Comparison of ENCODE assay signal across 15 mouse cellular contexts in the genomic region with DNA sequence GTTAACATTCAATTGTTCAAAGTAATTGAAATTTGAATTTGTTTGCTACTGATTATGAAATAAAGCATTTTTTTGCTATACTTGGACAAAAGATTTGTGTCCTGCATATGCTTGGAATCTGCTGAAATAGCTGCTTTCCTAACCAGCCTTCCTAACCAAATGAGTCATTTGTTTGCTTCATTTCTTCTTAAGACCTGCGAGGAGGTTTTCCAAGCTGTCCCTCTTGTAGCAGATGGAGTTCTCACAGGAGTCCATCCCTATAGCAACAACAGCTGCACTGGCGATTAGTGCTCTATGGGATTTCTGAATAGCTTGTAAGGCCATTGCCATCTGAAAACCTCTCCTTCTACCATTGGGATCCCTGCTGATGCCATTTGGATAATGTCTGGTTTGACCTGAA.
DNase-seq lines count a peak whose midpoint lies in the region; ATAC-seq and TF ChIP-seq lines count a peak whose summit lies in the region.
"Had no signal": no experiment of that assay in that cellular context is flagged by ENCODE, and none has a peak within 500 bp of the region (broad histone marks: within the 10 kb centered on the region; RNA-seq: fewer than 3 reads in every experiment).

No protein-coding gene starts in this region.

- peak; percentile 73; the same call in 1 of the 2 replicates for ATAC-seq in hindbrain, embryonic 16.5 days
- no peak for ATAC-seq in hindbrain, embryonic 12.5 days (ENCODE audit: low FRiP score)
- ATAC-seq in midbrain, postnatal 0 days (ENCODE audit: low FRiP score) = no peak
- ATAC-seq in liver, postnatal 0 days = no peak
- ATAC-seq: CD4-positive, CD25-positive, alpha-beta regulatory T cell, adult 4 months had no signal

- H3K9me3 ChIP-seq in hindbrain, embryonic 16.5 days (ENCODE audit: control insufficient read depth, low read length) = no peaks in the 10 kb centered on the region
- no peaks in the 10 kb centered on the region for H3K9me3 ChIP-seq in hindbrain, embryonic 12.5 days (replicated peaks)
- no peaks in the 10 kb centered on the region for H3K9me3 ChIP-seq in midbrain, postnatal 0 days (ENCODE audit: low read length)
- no peaks in the 10 kb centered on the region for H3K9me3 ChIP-seq in midbrain, embryonic 10.5 days (replicated peaks)
- no peaks in the 10 kb centered on the region for H3K9me3 ChIP-seq in liver, postnatal 0 days (ENCODE audit: low read length)
- H3K9me3 ChIP-seq: heart, embryonic 12.5 days; hindbrain, embryonic 15.5 days; kidney, embryonic 15.5 days; limb, embryonic 12.5 days; midbrain, embryonic 12.5 days had no signal

- DNase-seq in midbrain, postnatal 0 days (ENCODE audit: low spot score) = peak; percentile 76
- DNase-seq in midbrain, embryonic 10.5 days (ENCODE audit: low spot score) = no peak
- peak; percentile 39 to 54 for DNase-seq in cerebellum, postnatal 14 days
- DNase-seq in liver, postnatal 0 days = no peak
- no peak for DNase-seq in kidney, adult 18-20 months
- DNase-seq: lung, embryonic 14.5 days; thymus, postnatal 25 days had no signal

- no peak overlapping the region for H3K27ac ChIP-seq in hindbrain, embryonic 16.5 days (ENCODE audit: low read depth, low read length)
- no peak overlapping the region for H3K27ac ChIP-seq in hindbrain, embryonic 12.5 days
- H3K27ac ChIP-seq in midbrain, postnatal 0 days (ENCODE audit: low read depth, low read length) = no peak overlapping the region
- H3K27ac ChIP-seq in midbrain, embryonic 10.5 days (replicated peaks) = no peak overlapping the region
- H3K27ac ChIP-seq in liver, postnatal 0 days (ENCODE audit: low read depth) = no peak overlapping the region
- H3K27ac ChIP-seq: hindbrain, embryonic 15.5 days; kidney, embryonic 15.5 days; limb, embryonic 12.5 days; midbrain, embryonic 12.5 days had no signal

- peaks cover 5% of the 10 kb centered on the region; the same call in 1 of the 2 replicates for H3K4me1 ChIP-seq in hindbrain, embryonic 16.5 days (ENCODE audit: control insufficient read depth, insufficient read depth, low read depth, low read length)
- no peaks in the 10 kb centered on the region; the same call in 1 of the 2 replicates for H3K4me1 ChIP-seq in hindbrain, embryonic 12.5 days
- H3K4me1 ChIP-seq in midbrain, postnatal 0 days (ENCODE audit: insufficient read depth, low read length) = no peaks in the 10 kb centered on the region
- H3K4me1 ChIP-seq in midbrain, embryonic 10.5 days = no peaks in the 10 kb centered on the region
- H3K4me1 ChIP-seq in liver, postnatal 0 days (ENCODE audit: insufficient read depth) = no peaks in the 10 kb centered on the region
- H3K4me1 ChIP-seq: midbrain, embryonic 12.5 days had no signal

- H3K4me2 ChIP-seq in hindbrain, embryonic 16.5 days (ENCODE audit: low read length) = no peak overlapping the region
- H3K4me2 ChIP-seq in hindbrain, embryonic 12.5 days (replicated peaks) = no peak overlapping the region
- no peak overlapping the region for H3K4me2 ChIP-seq in midbrain, postnatal 0 days (ENCODE audit: low read depth, low read length, poor library complexity, severe bottlenecking)
- H3K4me2 ChIP-seq in liver, postnatal 0 days (ENCODE audit: low read depth, low read length) = no peak overlapping the region
- H3K4me2 ChIP-seq: heart, embryonic 12.5 days; hindbrain, embryonic 15.5 days; kidney, embryonic 15.5 days; limb, embryonic 12.5 days; lung, embryonic 14.5 days; midbrain, embryonic 12.5 days had no signal

- H3K27me3 ChIP-seq in hindbrain, embryonic 16.5 days (replicated peaks; ENCODE audit: control insufficient read depth, insufficient read depth, low read length) = no peaks in the 10 kb centered on the region
- H3K27me3 ChIP-seq in hindbrain, embryonic 12.5 days = no peaks in the 10 kb centered on the region
- H3K27me3 ChIP-seq in midbrain, postnatal 0 days (ENCODE audit: insufficient read depth, low read length) = no peaks in the 10 kb centered on the region
- H3K27me3 ChIP-seq in midbrain, embryonic 10.5 days (ENCODE audit: low read depth, poor library complexity, severe bottlenecking) = no peaks in the 10 kb centered on the region
- H3K27me3 ChIP-seq in liver, postnatal 0 days (ENCODE audit: insufficient read depth, low read length) = no peaks in the 10 kb centered on the region
- H3K27me3 ChIP-seq: heart, embryonic 12.5 days; hindbrain, embryonic 15.5 days; kidney, embryonic 15.5 days; limb, embryonic 12.5 days; midbrain, embryonic 12.5 days had no signal

- H3K9ac ChIP-seq in hindbrain, embryonic 16.5 days (ENCODE audit: low read depth, low read length) = no peak overlapping the region
- no peak overlapping the region for H3K9ac ChIP-seq in hindbrain, embryonic 12.5 days
- no peak overlapping the region for H3K9ac ChIP-seq in midbrain, postnatal 0 days (replicated peaks; ENCODE audit: low read length, poor library complexity, severe bottlenecking)
- H3K9ac ChIP-seq in liver, postnatal 0 days (replicated peaks) = no peak overlapping the region
- H3K9ac ChIP-seq: heart, embryonic 12.5 days; hindbrain, embryonic 15.5 days; kidney, embryonic 15.5 days; limb, embryonic 12.5 days; lung, embryonic 14.5 days; midbrain, embryonic 12.5 days had no signal

- H3K36me3 ChIP-seq in hindbrain, embryonic 16.5 days (ENCODE audit: control insufficient read depth, insufficient read depth, low read length) = no peaks in the 10 kb centered on the region
- H3K36me3 ChIP-seq in hindbrain, embryonic 12.5 days = no peaks in the 10 kb centered on the region
- no peaks in the 10 kb centered on the region for H3K36me3 ChIP-seq in midbrain, postnatal 0 days (ENCODE audit: insufficient read depth, low read length)
- H3K36me3 ChIP-seq in midbrain, embryonic 10.5 days = no peaks in the 10 kb centered on the region
- H3K36me3 ChIP-seq in liver, postnatal 0 days (replicated peaks; ENCODE audit: insufficient read depth, low read length) = no peaks in the 10 kb centered on the region
- H3K36me3 ChIP-seq: heart, embryonic 12.5 days; hindbrain, embryonic 15.5 days; kidney, embryonic 15.5 days; limb, embryonic 12.5 days; midbrain, embryonic 12.5 days had no signal

- WGBS in hindbrain, embryonic 16.5 days = 41% methylated on average over 2 of the region's 2 CpGs
- WGBS in hindbrain, embryonic 12.5 days = 69% methylated on average over 2 of the region's 2 CpGs
- 44% methylated on average over 2 of the region's 2 CpGs for WGBS in midbrain, postnatal 0 days
- 69% methylated on average over 2 of the region's 2 CpGs for WGBS in midbrain, embryonic 10.5 days
- WGBS in liver, postnatal 0 days (ENCODE audit: insufficient replicate concordance) = 58% methylated on average over 2 of the region's 2 CpGs

- no peak for TF ChIP-seq EP300 in liver, postnatal 0 days (IDR thresholded peaks at IDR 0.05; ENCODE audit: low read depth)

- TF ChIP-seq CTCF in midbrain, postnatal 0 days (IDR thresholded peaks at IDR 0.05) = no peak
- no peak for TF ChIP-seq CTCF in liver, postnatal 0 days (IDR thresholded peaks at IDR 0.05; ENCODE audit: low read depth)

- H3K4me3 ChIP-seq in hindbrain, embryonic 16.5 days (ENCODE audit: low read length) = no peak overlapping the region
- H3K4me3 ChIP-seq in hindbrain, embryonic 12.5 days = no peak overlapping the region
- no peak overlapping the region for H3K4me3 ChIP-seq in midbrain, postnatal 0 days (ENCODE audit: low read depth, low read length)
- H3K4me3 ChIP-seq in midbrain, embryonic 10.5 days = no peak overlapping the region
- no peak overlapping the region for H3K4me3 ChIP-seq in liver, postnatal 0 days (ENCODE audit: low read depth, low read length)
- H3K4me3 ChIP-seq: heart, embryonic 12.5 days; hindbrain, embryonic 15.5 days; kidney, embryonic 15.5 days; limb, embryonic 12.5 days; midbrain, embryonic 12.5 days had no signal

Comparison
In these comparisons a context has a peak if more than half of its experiments do, and no peak if none do; other contexts are left out.
1. DNase-seq: peak in midbrain, postnatal 0 days (single experiment) and cerebellum, postnatal 14 days (2 of 2); none in midbrain, embryonic 10.5 days (single experiment), liver, postnatal 0 days (single experiment) and kidney, adult 18-20 months (single experiment).